Mouse (Mus musculus) intestine, postnatal 0 days (tissue): ENCODE measurements around the gene Fth1. TPM values are rescaled to one million over a fixed set of nuclear protein-coding genes. Genes with fewer than 3 reads are reported as not detected.

Experiments used
- ATAC-seq: fragments of 200-750 bp; cut with Nextera tagmentation; 2 replicates; pipeline ENCODE4 v1.8.0; 2017; ENCODE audit warnings: mild to moderate bottlenecking, moderate TSS enrichment, moderate library complexity
- H3K27ac ChIP-seq: fragments of 300-500 bp; sonication (generic); 2 replicates; pipeline ENCODE4 v1.5.1; 2014; ENCODE audit warnings: mild to moderate bottlenecking, low read depth, low read length, moderate library complexity
- H3K27me3 ChIP-seq: fragments of 300-500 bp; sonication (generic); replicated peaks from 2 replicates; pipeline ENCODE4 v1.6.1; 2014; ENCODE audit warnings: low read length, mixed read lengths; ENCODE audit not compliant: control insufficient read depth, insufficient read depth
- H3K36me3 ChIP-seq: fragments of 300-500 bp; sonication (generic); 2 replicates; pipeline ENCODE4 v1.6.1; 2014; ENCODE audit warnings: mild to moderate bottlenecking, moderate library complexity; ENCODE audit not compliant: control insufficient read depth, insufficient read depth
- H3K4me1 ChIP-seq: fragments of 300-500 bp; sonication (generic); replicated peaks from 2 replicates; pipeline ENCODE4 v1.6.1; 2014; ENCODE audit warnings: antibody characterized with exemption, low read length, mixed read lengths; ENCODE audit not compliant: control insufficient read depth, insufficient read depth
- H3K4me2 ChIP-seq: fragments of 300-500 bp; sonication (generic); replicated peaks from 2 replicates; pipeline ENCODE4 v1.6.1; 2014; ENCODE audit warnings: low read depth, mild to moderate bottlenecking, moderate library complexity
- H3K4me3 ChIP-seq: fragments of 300-500 bp; sonication (generic); 2 replicates; pipeline ENCODE4 v1.5.1; 2014; ENCODE audit warnings: low read depth, low read length
- H3K9ac ChIP-seq: fragments of 300-500 bp; sonication (generic); 2 replicates; pipeline ENCODE4 v1.6.1; 2014; ENCODE audit warnings: mild to moderate bottlenecking, low read depth, low read length
- H3K9me3 ChIP-seq: fragments of 300-500 bp; sonication (generic); 2 replicates; pipeline ENCODE4 v1.6.1; 2016; ENCODE audit warnings: mixed run types; ENCODE audit not compliant: control insufficient read depth
- CTCF ChIP-seq: sonication (generic); IDR thresholded peaks from 2 replicates; pipeline ENCODE4 v1.5.1; 2016; ENCODE audit warnings: low read depth, mild to moderate bottlenecking, control low read depth, antibody characterized with exemption, moderate library complexity
- WGBS: fragments of 180-500 bp; shearing (Covaris S2); extraction: QIAGEN DNeasy Blood & Tissue Kit; methylation state at CpG from one replicate; pipeline ENCODE4 v1.1.7; 2014; 5-methylcytosine and 5-hydroxymethylcytosine counted together
- polyA plus RNA-seq: library from polyadenylated mRNA; unstranded; fragments of >200 nt; fragmentation: Nextera tagmentation; extraction: Ambion mirVana; gene quantifications from 2 replicates; pipeline ENCODE4 v1.2.1, GENCODE M21; 2015

Fth1 gene
- polyA plus RNA-seq, 1 experiment from 2014 or later = 6,780 TPM

DNA sequence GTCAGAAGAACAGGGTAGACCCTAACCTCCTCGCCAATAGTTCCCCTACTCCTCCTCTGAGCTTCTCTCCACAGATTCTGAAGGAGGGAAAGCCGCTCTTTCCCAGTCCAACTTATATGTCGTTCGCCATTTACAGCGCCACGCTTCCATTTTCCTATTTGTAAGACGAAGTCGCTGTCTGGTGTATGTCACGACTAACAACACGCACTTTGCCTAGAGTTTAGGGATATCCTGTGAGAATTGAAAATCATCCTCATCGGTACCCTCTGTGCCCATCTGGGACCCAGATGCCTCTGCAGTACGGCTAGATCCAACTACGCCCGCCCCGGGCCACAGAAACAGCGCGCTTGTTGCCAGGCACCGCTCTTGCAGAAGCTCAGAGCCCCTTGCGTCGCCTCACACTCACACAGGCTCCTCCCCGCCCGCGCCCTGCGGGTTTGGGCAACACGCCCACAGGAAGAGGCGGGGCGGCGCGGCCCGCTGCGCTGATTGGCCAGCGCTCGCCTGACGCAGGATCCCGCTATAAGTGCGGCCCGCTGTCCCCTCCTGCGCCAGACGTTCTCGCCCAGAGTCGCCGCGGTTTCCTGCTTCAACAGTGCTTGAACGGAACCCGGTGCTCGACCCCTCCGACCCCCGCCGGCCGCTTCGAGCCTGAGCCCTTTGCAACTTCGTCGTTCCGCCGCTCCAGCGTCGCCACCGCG, 1.9 kb downstream of the Fth1 start:
- Histone ChIP-seq H3K4me1 (peaks cover 13% of the 10 kb centered on the region), H3K9me3 (no peaks in the 10 kb centered on the region), H3K9ac (peak overlapping the region; percentile 98), H3K36me3 (peaks cover 21% of the 10 kb centered on the region), H3K4me3 (peak overlapping the region; percentile 99), H3K4me2 (peak overlapping the region; percentile 74), H3K27me3 (no peaks in the 10 kb centered on the region), H3K27ac (peak overlapping the region; percentile 99)
- peak; percentile 96 for ATAC-seq
- WGBS = under 1% methylated on average over 59 of the region's 59 CpGs
- TF ChIP-seq CTCF = peak; percentile 22; the same call in 1 of the 2 replicates

DNA sequence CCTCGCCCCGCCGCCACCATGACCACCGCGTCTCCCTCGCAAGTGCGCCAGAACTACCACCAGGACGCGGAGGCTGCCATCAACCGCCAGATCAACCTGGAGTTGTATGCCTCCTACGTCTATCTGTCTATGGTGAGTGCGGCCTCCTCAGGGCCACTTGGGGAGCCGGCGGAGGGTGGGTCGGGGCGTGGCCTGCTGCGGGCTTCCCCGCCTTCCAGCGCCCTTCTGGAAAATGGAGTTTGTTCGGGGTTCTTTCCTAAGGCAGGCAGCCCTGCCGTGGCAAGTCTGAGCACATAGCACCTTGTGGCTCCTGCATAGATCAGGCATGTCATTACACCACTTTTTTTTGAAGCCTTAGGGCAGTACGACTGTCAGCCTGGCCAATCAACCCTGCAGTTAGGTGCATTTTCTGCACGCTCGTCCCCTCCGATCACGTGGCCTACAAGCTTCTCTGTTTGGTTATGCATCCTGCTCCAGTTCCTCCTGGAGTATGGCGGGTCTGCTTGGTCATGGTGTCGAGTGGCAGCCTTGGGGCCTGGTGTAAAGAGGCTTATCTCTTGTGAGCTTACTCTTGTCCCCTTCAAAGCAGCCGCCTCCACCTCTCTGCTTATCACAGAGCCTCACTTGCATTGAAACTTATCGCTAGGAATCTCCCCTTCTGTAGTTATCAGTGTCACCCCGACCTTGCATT, 2.6 kb downstream of the Fth1 start:
- H3K27me3 ChIP-seq = no peaks in the 10 kb centered on the region
- peak overlapping the region; percentile 99 for H3K4me3 ChIP-seq
- ATAC-seq = peak; percentile 77
- peaks cover 13% of the 10 kb centered on the region for H3K4me1 ChIP-seq
- peak; percentile 20; the same call in 1 of the 2 replicates for TF ChIP-seq CTCF
- peak overlapping the region; percentile 99 for H3K27ac ChIP-seq
- no peaks in the 10 kb centered on the region for H3K9me3 ChIP-seq
- H3K9ac ChIP-seq = peak overlapping the region; percentile 98
- H3K4me2 ChIP-seq = peak overlapping the region; percentile 74
- H3K36me3 ChIP-seq = peaks cover 21% of the 10 kb centered on the region
- WGBS = under 1% methylated on average over 30 of the region's 31 CpGs

DNA sequence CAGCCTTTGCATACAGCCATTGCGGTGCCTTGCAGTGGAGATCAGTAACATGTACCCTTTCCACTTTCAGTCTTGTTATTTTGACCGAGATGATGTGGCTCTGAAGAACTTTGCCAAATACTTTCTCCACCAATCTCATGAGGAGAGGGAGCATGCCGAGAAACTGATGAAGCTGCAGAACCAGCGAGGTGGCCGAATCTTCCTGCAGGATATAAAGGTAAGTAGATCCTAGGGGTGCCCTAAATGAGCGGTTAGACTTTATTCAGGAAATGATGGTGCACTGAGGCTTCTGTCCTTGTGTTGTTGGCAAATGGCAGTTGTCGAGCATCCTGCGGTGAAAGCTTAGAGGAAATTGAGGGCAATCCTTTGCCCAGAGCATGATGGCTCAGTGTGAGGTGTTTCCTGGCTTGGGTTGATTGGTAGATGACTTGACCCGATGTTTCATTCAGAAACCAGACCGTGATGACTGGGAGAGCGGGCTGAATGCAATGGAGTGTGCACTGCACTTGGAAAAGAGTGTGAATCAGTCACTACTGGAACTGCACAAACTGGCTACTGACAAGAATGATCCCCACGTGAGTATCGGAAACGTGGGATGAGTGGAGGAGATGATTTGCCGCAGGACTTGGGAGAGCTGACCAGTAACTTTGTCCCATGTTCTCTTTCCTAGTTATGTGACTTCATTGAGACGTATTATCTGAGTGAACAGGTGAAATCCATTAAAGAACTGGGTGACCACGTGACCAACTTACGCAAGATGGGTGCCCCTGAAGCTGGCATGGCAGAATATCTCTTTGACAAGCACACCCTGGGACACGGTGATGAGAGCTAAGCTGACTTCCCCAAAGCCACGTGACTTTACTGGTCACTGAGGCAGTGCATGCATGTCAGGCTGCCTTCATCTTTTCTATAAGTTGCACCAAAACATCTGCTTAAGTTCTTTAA, 4.0 kb downstream of the Fth1 start:
- no peak for ATAC-seq
- TF ChIP-seq CTCF = no peak
- Histone ChIP-seq H3K9me3 (no peaks in the 10 kb centered on the region), H3K9ac (peak overlapping the region; percentile 98), H3K4me1 (peaks cover 6% of the 10 kb centered on the region; the same call in 1 of the 2 replicates), H3K4me2 (peak overlapping the region; percentile 74), H3K36me3 (peaks cover 21% of the 10 kb centered on the region), H3K27ac (peak overlapping the region; percentile 99; the same call in 1 of the 2 replicates), H3K27me3 (no peaks in the 10 kb centered on the region), H3K4me3 (peak overlapping the region; percentile 99)
- WGBS = 72% methylated on average over 20 of the region's 20 CpGs

DNA sequence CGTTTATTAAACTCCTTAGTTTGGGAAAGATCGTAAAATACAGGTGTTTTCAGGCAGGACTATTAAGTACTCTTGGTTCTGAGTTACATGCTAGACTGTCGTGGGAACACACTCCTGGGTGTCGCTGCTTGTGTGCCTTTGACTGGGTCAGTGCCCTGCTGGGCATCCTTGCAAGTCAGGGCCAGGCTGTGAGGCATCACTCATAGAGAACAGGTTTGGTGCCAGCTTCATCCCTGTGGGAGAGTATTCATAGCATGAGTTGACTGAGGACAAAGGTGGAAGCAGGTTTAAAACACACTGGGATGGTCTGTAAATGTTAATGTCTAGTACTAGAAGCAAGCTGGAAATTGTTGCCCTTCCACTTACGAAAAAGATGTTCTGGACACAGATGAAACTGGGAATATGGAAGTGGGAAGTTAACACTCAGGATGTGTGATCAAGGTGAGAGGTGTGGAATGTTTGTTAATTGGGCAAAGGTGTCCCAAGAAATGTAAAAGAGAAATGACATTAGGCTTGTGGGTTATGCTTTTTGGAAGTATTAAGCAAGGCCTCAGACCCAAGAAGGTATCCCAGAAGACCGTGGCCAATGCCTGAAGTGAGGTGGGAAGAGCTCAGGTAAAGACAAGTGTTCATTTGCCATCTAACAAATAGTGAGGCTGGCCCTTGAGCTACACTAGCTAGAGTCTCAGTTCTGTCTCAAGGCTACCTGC, 4.9 kb downstream of the Fth1 start:
- no peak for TF ChIP-seq CTCF
- ATAC-seq = no peak
- H3K9ac ChIP-seq = no peak overlapping the region
- no peaks in the 10 kb centered on the region for H3K27me3 ChIP-seq
- H3K27ac ChIP-seq = no peak overlapping the region; the same call in 1 of the 2 replicates
- H3K4me3 ChIP-seq = no peak overlapping the region
- WGBS = 80% methylated on average over 6 of the region's 6 CpGs
- no peaks in the 10 kb centered on the region for H3K9me3 ChIP-seq
- no peak overlapping the region for H3K4me2 ChIP-seq
- H3K36me3 ChIP-seq = peaks cover 21% of the 10 kb centered on the region
- peaks cover 6% of the 10 kb centered on the region; the same call in 1 of the 2 replicates for H3K4me1 ChIP-seq

DNA sequence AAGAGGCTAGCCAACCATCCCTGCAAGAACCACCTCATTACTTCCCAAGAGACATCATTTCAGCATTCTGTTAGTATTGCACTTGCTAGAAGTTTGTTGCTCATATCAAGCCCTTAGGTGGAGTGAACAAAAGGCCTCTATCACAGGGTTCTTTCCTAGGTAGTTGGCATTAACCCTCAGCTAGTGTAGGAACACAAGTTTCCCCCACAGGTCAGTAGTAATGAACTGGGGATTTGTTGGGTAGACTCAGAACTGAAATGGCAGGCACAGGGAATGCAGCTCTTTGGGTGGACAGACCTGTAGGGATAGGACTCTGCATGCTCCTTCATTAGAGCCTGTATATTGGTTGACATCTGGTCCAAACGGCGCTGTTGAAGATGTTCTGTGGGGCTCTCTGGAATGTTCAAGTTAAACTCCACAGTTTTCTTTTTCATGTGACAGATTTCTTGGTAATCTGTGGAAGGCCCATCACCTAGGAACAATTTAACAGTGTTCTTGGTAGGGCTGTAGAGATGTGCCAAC, 5.6 kb downstream of the Fth1 start:
- ATAC-seq = no peak

More for the DNA sequence above, 5.6 kb downstream of the Fth1 start:
- Histone ChIP-seq H3K9me3 (no peaks in the 10 kb centered on the region), H3K9ac (no peak overlapping the region), H3K27ac (no peak overlapping the region), H3K27me3 (no peaks in the 10 kb centered on the region), H3K4me2 (no peak overlapping the region), H3K4me1 (peaks cover 6% of the 10 kb centered on the region; the same call in 1 of the 2 replicates), H3K36me3 (peaks cover 21% of the 10 kb centered on the region), H3K4me3 (no peak overlapping the region)
- TF ChIP-seq CTCF = no peak
- WGBS = 84% methylated on average over 2 of the region's 2 CpGs
